Mouse (Mus musculus) right cerebral cortex, postnatal 14 days (tissue): Measurements from ENCODE around the gene Brinp3.
"Not testable (repeated sequence)": the region's sequence is repeated elsewhere in the genome, so short reads cannot be mapped to it uniquely, and the experiment has no call there.

Experiments used
- DNase-seq: peaks from one replicate; pipeline ENCODE4 v3.0.0; 2022

Gene Brinp3

GRCm38 (mm10) chr1:146494681-146495331, at the start of gene Brinp3:
Gene Brinp3 (plus strand): TSS chr1:146494760.
- DNase-seq: peak; percentile 21

DNA sequence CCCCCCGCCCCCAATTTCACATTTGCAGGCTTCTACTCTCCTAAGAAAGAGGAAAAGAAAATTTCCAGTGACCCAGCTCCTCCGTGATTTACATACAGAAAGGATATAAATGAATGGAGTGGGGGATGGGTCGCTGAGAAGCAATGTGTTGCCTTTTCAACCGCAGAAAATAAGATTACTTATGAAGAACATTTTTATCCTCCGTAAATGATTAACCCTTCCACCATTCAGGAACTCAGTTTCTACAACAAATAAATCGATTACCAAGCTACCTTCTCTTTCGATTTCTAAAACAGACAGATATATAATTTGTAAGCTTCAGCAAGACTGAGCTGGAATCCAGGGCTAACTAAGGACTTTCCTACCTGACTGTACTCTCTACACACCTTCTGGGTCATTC, 339 bp upstream of the Brinp3 start:
- peak; percentile 44 for DNase-seq

DNA sequence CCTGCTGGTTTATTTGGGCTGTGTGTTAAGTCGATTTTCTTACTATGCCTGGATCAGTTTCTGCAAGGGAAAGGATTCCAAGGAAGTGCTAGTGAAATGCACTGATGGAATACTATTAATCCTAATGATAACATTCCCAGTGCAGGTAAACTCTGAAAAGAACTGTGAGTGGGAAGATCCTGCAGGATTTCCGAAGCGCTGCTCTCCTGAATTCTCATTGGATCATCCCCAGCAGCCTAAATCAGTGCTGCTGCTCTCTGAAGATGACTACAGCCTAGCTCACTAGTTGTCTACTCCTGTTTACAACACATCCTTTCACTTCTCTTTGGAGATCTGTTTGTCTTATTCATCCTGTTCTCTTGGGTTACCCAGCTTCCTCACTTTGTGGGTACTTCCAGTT, 826 bp downstream of the Brinp3 start:
- DNase-seq: no peak

DNA sequence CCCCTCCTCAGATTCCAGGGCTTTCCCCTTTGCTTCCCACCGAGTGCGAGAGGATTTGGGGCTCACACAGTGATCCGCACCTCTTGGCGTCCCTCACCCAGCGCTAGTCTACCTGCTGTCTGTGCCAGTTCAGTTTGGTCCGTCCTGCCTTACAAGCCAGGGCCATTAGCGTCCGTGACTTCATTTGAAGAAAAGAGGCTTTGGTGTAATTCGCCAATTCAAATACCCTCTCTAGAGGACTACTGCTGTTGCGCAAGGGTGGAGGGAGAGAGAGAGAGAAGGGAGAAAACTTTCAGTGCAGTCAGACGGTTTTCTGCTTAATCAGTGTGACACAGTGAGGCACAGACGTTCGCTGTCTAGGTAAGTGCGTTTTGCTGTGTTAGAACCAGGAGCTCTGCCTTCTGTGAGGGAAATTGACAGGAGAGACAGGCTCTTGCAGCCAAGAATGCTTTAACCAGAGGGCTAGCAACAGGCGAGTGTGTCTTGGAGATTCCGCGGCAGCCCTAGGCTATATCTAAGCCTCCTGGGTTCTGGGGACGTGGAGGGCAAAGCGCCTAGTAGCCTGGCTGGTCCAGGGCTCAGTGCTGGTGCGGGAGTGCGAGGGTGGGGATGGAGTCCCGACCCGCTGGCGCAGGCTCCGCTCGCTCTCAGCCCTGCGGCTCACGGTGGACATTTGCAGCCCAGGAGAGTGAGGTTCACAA, 3.0 kb downstream of the Brinp3 start:
- DNase-seq: peak; percentile 26

DNA sequence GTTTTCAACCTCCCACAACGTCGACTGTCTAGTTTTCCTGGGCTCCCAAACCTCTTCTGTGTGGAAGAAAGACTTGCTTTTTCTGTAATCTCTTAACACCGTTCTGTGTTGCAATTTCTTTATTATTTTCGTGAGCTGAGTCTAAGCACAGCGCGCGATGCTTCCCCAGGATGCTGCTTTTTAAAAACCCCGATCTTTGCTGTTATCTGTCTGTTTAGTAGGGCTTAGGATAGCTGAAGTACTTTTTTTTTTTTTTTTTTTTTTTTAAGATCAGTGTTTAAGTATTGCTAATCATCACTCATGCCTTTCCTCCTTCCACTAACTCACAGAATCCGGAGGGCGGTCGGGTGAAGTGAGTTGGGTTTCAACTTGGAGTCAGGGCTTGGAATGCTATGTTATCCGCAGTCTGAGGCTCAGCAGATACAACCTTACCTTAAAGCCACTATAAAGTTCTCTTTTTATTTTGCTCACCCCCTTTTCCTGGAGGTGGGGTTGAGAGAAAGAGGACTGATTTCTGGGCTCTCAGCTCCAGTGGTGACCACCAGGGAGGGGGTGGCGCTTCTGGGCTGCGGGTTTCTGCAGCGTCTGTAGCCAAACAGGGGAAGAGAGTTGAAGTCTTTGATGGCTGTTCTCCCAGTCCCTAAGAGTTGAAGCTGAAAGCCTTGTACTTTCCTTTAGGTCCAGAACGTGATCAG, 3.7 kb downstream of the Brinp3 start:
- DNase-seq: peak; percentile 26

- no peak for DNase-seq
Measured at GRCm38 (mm10) chr1:146498780-146499114, 4.2 kb downstream of the Brinp3 start.

DNA sequence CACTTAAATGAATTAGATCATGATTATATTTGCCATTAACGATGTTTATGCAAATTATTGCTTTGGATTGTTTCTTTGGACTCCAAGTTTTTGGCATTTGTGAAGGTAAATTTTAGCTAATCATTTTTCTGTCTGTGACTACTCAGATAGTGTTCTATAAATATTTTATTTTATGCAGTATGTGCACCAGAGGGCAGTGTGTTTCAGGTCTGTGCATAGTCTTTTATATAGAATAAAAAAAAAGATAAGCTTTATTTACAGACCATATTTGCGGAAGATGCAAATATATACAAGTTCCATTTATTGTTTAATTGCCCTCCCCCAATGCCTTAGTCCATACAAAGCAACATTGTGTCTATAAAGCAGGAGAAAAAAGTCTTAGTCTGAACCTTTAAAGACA, 20.8 kb downstream of the Brinp3 start:
- no peak for DNase-seq

DNA sequence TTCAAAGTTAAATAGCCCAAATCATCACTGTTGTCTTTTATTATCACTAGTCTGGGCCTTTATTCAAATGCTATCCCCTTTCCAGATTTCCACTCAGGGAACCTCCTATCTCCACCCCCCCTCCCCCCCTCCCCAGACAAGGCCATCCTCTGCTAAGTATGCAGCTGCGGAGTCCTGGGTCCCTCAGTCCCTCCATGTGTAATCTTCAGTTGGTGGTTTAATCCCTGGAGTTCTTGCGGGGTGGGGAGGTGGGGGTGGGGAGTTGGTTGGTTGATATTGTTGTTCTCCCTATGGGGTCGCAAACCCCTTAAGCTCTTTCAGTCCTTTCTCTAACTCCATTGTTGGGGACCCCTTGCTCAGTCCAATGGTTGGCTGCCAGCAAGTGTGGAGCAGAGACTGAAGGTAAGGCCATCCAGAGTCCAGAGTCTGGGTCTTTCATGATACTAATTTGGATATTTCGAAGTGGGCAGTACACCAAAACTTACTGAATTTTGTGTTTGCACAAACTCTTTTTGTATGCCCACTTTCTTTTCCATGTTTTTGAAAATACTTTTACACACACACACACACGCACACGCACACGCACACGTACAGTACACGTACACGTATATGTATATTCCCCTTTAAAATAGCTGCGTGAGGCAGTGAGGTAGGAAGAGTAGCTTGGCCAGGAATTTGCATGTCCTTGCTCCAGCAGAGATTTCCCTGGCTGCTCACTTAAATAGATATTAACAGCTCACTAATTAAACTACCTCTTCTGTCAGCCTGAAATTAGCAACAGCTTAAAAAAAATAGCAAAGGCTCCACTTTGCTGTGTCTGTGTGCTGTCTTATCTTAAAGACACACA, 29.4 kb downstream of the Brinp3 start:
- no peak for DNase-seq

GRCm38 (mm10) chr1:146528572-146528971, 34.0 kb downstream of the Brinp3 start:
- DNase-seq: no peak

DNA sequence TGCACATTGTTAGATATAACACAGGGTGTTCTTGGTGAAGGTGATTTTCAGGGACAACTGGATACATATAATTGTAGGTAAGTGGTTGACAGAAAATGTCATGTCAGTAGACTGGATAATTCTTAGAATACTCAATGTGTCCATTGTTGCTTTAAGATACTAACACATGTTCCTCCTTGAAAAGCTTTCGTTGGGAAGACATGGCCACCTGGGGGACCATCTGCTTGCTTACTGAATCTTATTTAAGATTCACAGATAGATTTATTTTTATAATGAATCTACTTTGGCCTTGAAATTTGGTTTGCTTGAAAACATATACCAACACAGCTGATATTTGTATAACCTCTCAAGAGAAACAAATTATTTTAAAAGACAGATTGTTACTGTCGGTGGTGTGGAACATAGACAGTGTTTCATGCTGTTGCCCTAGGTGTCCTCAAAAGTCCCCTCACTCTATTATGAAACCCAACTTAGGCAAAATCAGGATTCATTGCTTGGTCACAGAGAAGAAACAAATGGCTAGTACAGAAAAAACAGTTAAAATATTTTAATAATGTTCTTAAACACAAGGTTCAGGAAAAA, 52.4 kb downstream of the Brinp3 start:
- DNase-seq: peak; percentile 15

- DNase-seq: no peak
Measured at GRCm38 (mm10) chr1:146556982-146557381, 62.4 kb downstream of the Brinp3 start.

GRCm38 (mm10) chr1:146562144-146562543, 67.6 kb downstream of the Brinp3 start:
- DNase-seq: no peak

- DNase-seq: no peak
Measured at GRCm38 (mm10) chr1:146584181-146584580, 89.6 kb downstream of the Brinp3 start.

- DNase-seq: no peak
Measured at GRCm38 (mm10) chr1:146632895-146633294, 138.3 kb downstream of the Brinp3 start.

DNA sequence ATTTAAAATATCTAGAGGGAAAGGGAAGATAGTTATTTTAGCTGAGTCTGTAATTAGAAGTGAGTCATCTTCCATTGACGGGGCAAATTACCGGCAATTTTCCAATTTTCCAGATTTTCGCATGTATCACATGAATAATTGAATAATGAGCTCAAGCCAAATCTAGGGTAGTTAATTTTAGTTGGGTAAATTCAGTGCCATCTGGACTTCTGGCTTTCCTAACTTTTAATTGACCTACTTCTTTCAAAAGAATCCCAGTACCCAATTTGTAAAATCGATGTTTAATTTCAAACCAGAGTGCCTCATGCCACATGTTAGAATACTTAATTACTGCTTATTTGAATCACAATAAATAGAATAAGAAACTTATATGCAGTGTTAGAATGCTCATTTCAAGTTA, 162.7 kb downstream of the Brinp3 start:
- no peak for DNase-seq

DNA sequence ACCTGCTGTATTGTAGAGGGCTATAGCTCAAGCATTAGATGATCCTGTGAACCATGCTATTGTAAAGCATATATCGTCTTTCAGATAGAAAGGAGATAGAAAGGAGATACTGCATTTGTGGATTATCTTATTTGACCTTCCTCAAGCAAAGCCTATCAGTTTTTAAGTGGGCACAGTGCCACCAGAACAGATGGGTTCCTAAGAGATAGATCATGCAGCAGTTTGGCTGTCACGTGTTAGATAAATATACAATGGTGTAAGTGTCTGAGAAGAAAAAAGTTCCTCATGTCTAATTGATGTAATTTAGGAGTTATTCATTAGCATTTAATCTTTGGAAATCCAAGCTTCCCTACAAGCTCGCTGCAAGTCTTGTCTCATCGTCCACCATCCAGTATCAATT, 206.2 kb downstream of the Brinp3 start:
- no peak for DNase-seq

GRCm38 (mm10) chr1:146719556-146719955, 225.0 kb downstream of the Brinp3 start:
- DNase-seq: no peak

GRCm38 (mm10) chr1:146724784-146725513, 230.4 kb downstream of the Brinp3 start:
- DNase-seq: not testable (repeated sequence)

- DNase-seq: no peak
Measured at GRCm38 (mm10) chr1:146751066-146751465, 256.5 kb downstream of the Brinp3 start.

DNA sequence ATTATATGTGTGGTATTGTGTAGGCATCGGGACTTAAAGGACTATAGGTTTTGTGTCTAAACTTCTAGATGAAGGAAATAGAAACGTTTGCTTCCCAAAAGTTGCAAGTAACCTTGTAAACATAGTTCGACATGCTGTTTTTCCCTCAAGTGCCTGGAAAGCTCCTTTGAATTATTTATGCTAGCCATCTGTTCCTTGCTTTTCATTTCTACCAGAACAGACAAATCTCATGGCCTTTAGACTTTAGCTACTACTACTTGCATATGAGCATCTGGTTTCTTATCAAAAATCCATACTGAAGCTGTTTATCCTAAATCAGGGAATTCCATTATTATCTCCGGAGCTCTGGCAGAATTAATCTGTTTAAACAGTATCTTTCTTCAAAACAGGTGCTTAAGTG, 288.7 kb downstream of the Brinp3 start:
- DNase-seq: no peak

DNA sequence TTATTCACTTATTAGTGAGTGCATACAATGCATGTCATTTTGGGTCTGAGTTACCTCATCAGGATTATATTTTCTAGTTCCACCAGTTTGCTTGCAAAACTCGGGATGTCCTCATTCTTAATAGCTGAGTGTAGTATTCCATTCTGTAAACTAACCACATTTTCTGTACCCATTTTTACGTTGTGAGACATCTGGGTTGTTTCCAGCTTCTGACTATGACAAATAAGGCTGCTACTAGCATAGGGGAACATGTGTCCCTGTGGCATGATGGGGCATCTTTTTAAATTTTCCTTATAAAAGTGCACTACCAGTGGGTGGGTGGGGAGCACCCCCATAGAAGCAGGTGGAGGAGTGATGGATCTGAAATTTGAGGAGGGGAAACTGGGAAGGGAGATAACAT, 292.7 kb downstream of the Brinp3 start:
- DNase-seq: no peak

- peak; percentile 5 for DNase-seq
Measured at GRCm38 (mm10) chr1:146792826-146793225, 298.3 kb downstream of the Brinp3 start.
